Mouse (Mus musculus) C2C12 (cell line): ENCODE data around the gene Cxcl17. TPM values are rescaled to one million over a fixed set of nuclear protein-coding genes. Genes with fewer than 3 reads are reported as not detected.

ENCODE experiments used
- H3K27me3 ChIP-seq: one replicate; pipeline ENCODE4 v1.6.1; 2011; ENCODE audit not compliant: control insufficient read depth, insufficient read depth, insufficient read length
- H3K36me3 ChIP-seq: one replicate; pipeline ENCODE4 v1.6.1; 2011; ENCODE audit not compliant: control insufficient read depth, insufficient read depth
- H3K4me3 ChIP-seq: one replicate; pipeline ENCODE4 v1.5.1; 2011; ENCODE audit warnings: mild to moderate bottlenecking, control low read depth; ENCODE audit not compliant: poor library complexity, insufficient read depth, severe bottlenecking
- H3K79me2 ChIP-seq: one replicate; pipeline ENCODE4 v1.6.1; 2011; ENCODE audit not compliant: control insufficient read depth, insufficient read depth
- H3K79me3 ChIP-seq: one replicate; pipeline ENCODE4 v1.6.1; 2011; ENCODE audit warnings: low read depth, control low read depth
- H3ac ChIP-seq: one replicate; pipeline ENCODE3; 2011; ENCODE audit warnings: low read depth; ENCODE audit not compliant: control insufficient read depth, insufficient read length
- CEBPB ChIP-seq: IDR thresholded peaks from one replicate; pipeline ENCODE4 v1.6.1; 2011; ENCODE audit warnings: low read depth, mild to moderate bottlenecking, control low read depth, moderate library complexity
- CTCF ChIP-seq: IDR thresholded peaks from one replicate; pipeline ENCODE4 v1.5.1; 2011; ENCODE audit not compliant: control insufficient read depth, insufficient read depth, insufficient read length
- FOSL1 ChIP-seq: IDR thresholded peaks from one replicate; pipeline ENCODE4 v1.8.0; 2011; ENCODE audit warnings: mild to moderate bottlenecking, low read length; ENCODE audit not compliant: poor library complexity, insufficient read depth, severe bottlenecking
- MAX ChIP-seq: IDR thresholded peaks from one replicate; pipeline ENCODE4 v1.6.1; 2011; ENCODE audit warnings: mild to moderate bottlenecking, control low read depth
- MYOD1 ChIP-seq: IDR thresholded peaks from one replicate; pipeline ENCODE4 v1.6.1; 2011; ENCODE audit warnings: low read depth; ENCODE audit not compliant: control insufficient read depth, insufficient read length
- MYOG ChIP-seq: IDR thresholded peaks from one replicate; pipeline ENCODE4 v1.6.1; 2011; ENCODE audit not compliant: control insufficient read depth, insufficient read length; ENCODE audit errors: extremely low read depth
- USF1 ChIP-seq: IDR thresholded peaks from one replicate; pipeline ENCODE4 v1.6.1; 2011; ENCODE audit warnings: low read depth, mild to moderate bottlenecking, control low read depth, moderate library complexity
- polyA plus RNA-seq: library from polyadenylated mRNA; unstranded; fragments of >200 nt; fragmentation: generic; extraction: Trizol; gene quantifications from one replicate; pipeline ENCODE4 v1.2.1, GENCODE M21; 2012; ENCODE audit warnings: missing spikeins

Cxcl17 gene
- polyA plus RNA-seq, 1 experiment, result not detected

DNA sequence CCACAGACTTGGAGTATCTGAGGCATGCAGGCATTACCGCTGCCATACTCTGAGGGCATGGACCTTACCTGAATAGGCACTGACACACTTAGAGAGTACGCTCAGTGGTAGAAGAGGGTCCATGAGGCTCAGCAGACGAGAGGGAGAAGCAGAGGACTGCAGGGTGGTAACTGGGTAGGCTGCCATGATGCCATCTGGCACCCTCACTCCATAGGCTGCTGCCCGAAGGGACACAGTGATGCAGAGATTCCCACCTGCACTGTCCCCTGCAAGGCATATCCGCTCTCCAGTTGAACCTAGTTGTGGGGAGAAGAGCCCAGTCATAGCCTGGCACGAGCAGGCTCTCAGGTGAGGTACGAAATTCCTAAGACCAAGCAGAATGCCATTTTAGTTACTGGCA is 29.3 kb downstream of the Cxcl17 start:
- no peak for TF ChIP-seq MAX
- no peak for TF ChIP-seq USF1
- TF ChIP-seq FOSL1, result no peak
- no peak for TF ChIP-seq CEBPB
- no peak for TF ChIP-seq CTCF
- TF ChIP-seq MYOG, result no peak
- TF ChIP-seq MYOD1, result no peak
- no peaks in the 10 kb centered on the region for H3K27me3 ChIP-seq
- H3K36me3 ChIP-seq, result peaks cover 5% of the 10 kb centered on the region
- H3ac ChIP-seq, result no peak overlapping the region
- no peaks in the 10 kb centered on the region for H3K79me3 ChIP-seq
- no peaks in the 10 kb centered on the region for H3K79me2 ChIP-seq
- H3K4me3 ChIP-seq, result no peak overlapping the region

DNA sequence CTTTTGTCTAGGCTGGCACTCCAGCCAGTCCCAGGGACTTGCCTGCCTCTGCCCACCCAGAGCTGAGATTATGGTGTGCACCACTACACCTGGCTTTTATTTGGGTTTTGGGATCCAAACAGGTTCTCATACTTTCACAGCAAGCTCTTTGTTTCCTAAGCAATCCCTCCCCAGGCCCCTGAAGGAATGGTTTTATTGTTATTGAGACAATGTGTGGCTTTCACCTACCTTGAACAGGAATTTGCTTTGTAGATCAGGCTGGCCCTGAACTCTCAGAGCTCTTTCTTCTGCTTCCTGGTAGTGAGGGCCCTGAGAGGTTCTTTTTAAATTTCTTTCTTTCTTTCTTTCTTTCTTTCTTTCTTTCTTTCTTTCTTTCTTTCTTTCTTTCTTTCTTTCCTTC is 30.1 kb downstream of the Cxcl17 start:
- H3K79me2 ChIP-seq, result no peaks in the 10 kb centered on the region
- no peak overlapping the region for H3ac ChIP-seq
- TF ChIP-seq USF1 (no peak), FOSL1 (no peak), MYOG (no peak), MAX (no peak), CEBPB (no peak), MYOD1 (no peak), CTCF (no peak)
- no peak overlapping the region for H3K4me3 ChIP-seq
- no peaks in the 10 kb centered on the region for H3K79me3 ChIP-seq
- no peaks in the 10 kb centered on the region for H3K27me3 ChIP-seq
- H3K36me3 ChIP-seq, result peaks cover 5% of the 10 kb centered on the region

DNA sequence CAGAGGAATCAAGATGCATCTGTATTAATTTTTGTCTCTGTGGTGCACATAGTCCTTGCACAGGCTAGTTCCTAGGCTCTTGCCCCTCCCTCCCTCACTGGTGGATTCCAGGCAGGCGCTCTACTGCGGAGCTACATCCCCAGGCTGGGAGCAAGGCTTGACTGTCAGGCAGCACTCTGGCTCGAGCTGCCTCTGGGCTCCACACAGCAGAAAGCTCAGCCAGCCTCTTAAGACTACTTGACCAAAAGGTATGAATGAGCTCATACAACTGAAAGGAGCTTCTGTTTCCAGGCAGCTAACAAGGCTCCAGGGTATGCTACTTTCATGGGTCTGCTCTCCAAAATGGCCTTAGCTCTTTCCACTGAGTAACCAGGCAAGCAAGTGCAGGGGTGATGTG is 31.4 kb downstream of the Cxcl17 start:
- Histone ChIP-seq H3ac (no peak overlapping the region), H3K4me3 (no peak overlapping the region), H3K79me2 (no peaks in the 10 kb centered on the region), H3K79me3 (no peaks in the 10 kb centered on the region), H3K36me3 (peaks cover 5% of the 10 kb centered on the region), H3K27me3 (no peaks in the 10 kb centered on the region)
- TF ChIP-seq CTCF, result no peak

DNA sequence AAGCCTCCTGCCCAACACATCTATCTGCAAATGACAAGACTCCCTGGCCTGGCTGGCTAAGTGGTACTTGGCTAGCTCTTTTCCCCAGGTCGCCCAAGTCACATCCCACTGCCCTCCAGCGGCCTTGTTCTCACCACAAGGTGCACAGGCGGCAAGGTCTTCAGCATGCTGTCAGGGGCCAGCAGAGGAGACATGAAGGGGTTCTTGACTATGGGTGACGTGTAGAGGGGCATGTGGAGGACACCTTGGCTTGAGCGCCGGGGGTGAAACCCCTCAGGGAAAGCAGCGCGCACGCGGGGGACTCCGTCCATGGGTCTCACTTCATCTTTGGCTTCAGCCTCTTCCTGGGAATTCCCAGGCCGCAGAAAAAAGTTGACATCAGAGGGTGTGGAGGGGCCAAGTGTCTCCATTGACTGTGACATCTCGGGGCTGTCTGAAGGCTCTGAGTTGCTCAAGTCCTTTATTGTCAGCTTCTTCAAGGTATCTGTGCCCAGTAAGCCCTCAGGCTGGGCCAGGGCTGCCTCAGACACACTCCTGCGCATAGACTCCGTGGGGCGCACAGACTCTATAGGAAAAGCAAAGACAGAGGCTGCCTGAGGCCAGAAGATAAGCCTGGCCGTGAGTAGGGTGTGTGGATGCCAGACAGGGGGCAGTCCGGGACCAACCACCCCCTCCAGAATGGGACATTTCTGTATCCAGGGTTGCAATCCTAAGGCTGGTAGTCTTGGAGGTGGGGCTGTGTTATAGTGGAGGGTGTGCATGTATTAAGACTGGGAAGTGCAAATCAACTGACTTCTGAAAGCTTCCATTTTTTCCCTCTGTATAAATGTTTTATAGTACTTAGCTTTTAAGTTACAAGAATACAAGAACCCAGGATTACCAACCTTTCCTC is 32.0 kb downstream of the Cxcl17 start:
- H3ac ChIP-seq, result no peak overlapping the region
- H3K27me3 ChIP-seq, result no peaks in the 10 kb centered on the region
- TF ChIP-seq MYOG (no peak), USF1 (no peak), MYOD1 (no peak)
- H3K4me3 ChIP-seq, result no peak overlapping the region
- no peaks in the 10 kb centered on the region for H3K79me2 ChIP-seq
- no peaks in the 10 kb centered on the region for H3K79me3 ChIP-seq
- peaks cover 1% of the 10 kb centered on the region for H3K36me3 ChIP-seq

DNA sequence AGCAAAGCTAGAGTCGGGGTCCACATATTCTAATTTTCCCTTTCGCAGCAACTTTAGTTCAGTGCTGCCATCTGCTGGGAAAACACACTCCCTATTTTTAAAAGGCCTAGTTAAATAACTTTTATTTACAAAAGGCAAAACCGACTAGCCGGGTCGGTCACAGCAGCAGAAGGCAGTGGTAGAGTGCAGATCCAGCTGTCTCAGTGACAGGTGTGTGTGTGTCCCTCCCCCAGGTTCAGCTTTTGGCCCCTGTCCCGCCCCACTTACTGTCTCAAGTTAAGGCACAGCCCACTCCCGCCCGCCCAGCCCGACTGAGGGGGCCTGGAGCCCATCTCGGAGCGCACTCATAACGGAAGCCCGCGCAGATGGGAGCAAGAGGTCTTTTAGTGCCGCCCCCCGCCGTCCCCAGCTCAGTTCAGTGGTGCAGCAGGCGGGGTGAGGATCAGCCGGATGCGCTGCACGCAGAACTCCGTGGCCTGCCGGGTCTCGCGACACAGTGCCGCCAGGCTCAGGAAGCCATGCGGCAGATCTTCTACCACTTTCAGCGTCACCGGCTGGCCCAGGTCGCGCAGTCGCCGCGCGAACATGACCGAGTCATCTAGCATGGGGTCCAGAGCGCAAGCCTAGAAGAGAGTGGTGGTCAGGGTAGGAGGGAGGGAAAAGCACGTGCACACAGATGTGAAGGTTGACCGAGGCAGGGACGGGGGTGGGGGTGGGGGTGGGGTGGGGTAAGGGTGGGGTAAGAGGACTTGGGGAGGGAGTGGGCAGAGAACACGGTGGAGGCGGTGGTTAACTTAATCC is 32.9 kb downstream of the Cxcl17 start:
- Histone ChIP-seq H3K4me3 (no peak overlapping the region), H3ac (no peak overlapping the region), H3K27me3 (no peaks in the 10 kb centered on the region), H3K36me3 (no peaks in the 10 kb centered on the region), H3K79me3 (no peaks in the 10 kb centered on the region), H3K79me2 (no peaks in the 10 kb centered on the region)
- TF ChIP-seq CEBPB (no peak), MYOD1 (no peak), MYOG (no peak), USF1 (no peak), CTCF (no peak), FOSL1 (no peak), MAX (no peak)

DNA sequence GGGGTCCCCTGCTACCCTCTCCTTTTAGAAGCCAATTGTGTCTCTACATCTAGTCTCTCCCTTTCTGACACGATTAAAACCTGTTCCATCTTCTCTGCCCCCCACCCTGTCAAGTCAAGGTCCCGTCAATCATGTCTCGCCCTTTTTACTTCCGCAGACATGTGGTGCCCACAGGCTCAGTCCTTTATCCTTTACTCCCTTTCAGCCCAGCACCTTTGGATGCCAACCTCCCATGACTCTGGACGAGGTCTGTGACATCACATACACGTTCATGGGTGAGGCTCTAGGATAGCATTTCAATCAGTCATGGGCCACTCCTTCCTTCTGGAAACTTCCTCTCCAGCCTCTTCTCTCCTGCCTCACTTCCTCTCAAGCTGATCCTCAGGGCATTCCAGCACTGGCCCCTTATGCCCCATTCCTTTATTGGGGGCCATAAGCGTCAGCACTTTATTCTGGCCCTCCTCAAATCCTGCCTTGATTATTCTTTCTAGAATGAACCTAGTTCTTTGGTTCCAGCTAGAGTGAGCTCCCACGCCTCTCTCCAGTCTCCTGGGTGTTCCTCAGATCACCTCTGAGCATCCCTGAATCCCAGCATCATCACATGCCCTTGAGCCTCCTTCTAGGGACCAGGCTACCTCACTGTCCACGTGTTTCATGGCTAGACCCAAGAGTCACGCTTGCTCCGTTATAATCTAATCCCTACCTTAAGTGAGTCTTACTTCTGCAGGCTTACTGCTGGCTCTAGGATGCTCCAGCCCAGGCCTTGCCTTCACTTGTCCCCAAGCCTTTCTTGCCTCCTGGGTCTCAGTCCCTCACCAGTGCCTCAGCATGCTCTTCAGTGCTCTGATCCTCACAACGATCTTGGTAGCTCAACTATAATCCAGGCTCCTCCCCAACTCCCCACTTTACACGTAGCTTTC is 34.2 kb downstream of the Cxcl17 start:
- TF ChIP-seq USF1, result no peak
- H3K36me3 ChIP-seq, result no peaks in the 10 kb centered on the region
- H3ac ChIP-seq, result no peak overlapping the region
- no peaks in the 10 kb centered on the region for H3K79me3 ChIP-seq
- no peaks in the 10 kb centered on the region for H3K79me2 ChIP-seq
- H3K4me3 ChIP-seq, result no peak overlapping the region
- H3K27me3 ChIP-seq, result no peaks in the 10 kb centered on the region
